Mouse (Mus musculus) stomach, embryonic 16.5 days (tissue): ENCODE measurements around the gene Nus1. TPM values are rescaled to one million over a fixed set of nuclear protein-coding genes. Genes with fewer than 3 reads are reported as not detected.

Experiments
- ATAC-seq: fragments of 200-750 bp; cut with Nextera tagmentation; 2 replicates; pipeline ENCODE4 v1.8.0; 2017; ENCODE audit warnings: moderate number of reproducible peaks, moderate TSS enrichment; ENCODE audit not compliant: insufficient read depth, low FRiP score
- H3K27ac ChIP-seq: fragments of 300-500 bp; sonication (generic); 2 replicates; pipeline ENCODE4 v1.5.1; 2014; ENCODE audit warnings: low read length
- H3K27me3 ChIP-seq: fragments of 300-500 bp; sonication (generic); 2 replicates; pipeline ENCODE4 v1.6.1; 2014; ENCODE audit warnings: low read length, control low read depth, mixed read lengths; ENCODE audit not compliant: control insufficient read depth, insufficient read depth
- H3K36me3 ChIP-seq: fragments of 300-500 bp; sonication (generic); 2 replicates; pipeline ENCODE4 v1.6.1; 2014; ENCODE audit warnings: low read length; ENCODE audit not compliant: control insufficient read depth, insufficient read depth
- H3K4me1 ChIP-seq: fragments of 300-500 bp; sonication (generic); 2 replicates; pipeline ENCODE4 v1.6.1; 2014; ENCODE audit warnings: low read length, control low read depth, mixed read lengths; ENCODE audit not compliant: control insufficient read depth, insufficient read depth
- H3K4me2 ChIP-seq: fragments of 300-500 bp; sonication (generic); 2 replicates; pipeline ENCODE4 v1.6.1; 2014; ENCODE audit warnings: low read depth, low read length, mixed read lengths
- H3K4me3 ChIP-seq: fragments of 300-500 bp; sonication (generic); replicated peaks from 2 replicates; pipeline ENCODE4 v1.5.1; 2014; ENCODE audit warnings: mild to moderate bottlenecking, low read length
- H3K9ac ChIP-seq: fragments of 300-500 bp; sonication (generic); 2 replicates; pipeline ENCODE4 v1.6.1; 2014; ENCODE audit warnings: low read length
- H3K9me3 ChIP-seq: fragments of 300-500 bp; sonication (generic); replicated peaks from 2 replicates; pipeline ENCODE4 v1.6.1; 2016; ENCODE audit warnings: low read length, control low read depth; ENCODE audit not compliant: control insufficient read depth
- WGBS: fragments of 180-500 bp; shearing (Covaris S2); extraction: QIAGEN DNeasy Blood & Tissue Kit; methylation state at CpG from one replicate; pipeline ENCODE4 v1.1.7; 2014; 5-methylcytosine and 5-hydroxymethylcytosine counted together
- polyA plus RNA-seq: library from polyadenylated mRNA; unstranded; fragments of >200 nt; fragmentation: Nextera tagmentation; extraction: Ambion mirVana; gene quantifications from 2 replicates; pipeline ENCODE4 v1.2.1, GENCODE M21; 2015

The Nus1 gene
- polyA plus RNA-seq: 10.3 and 12.7 TPM in 2 replicates

GRCm38 (mm10) chr10:52417299-52417997, at the start of gene Nus1:
Nus1 (plus strand) TSS chr10:52417547.
- peaks cover 20% of the 10 kb centered on the region for H3K4me1 ChIP-seq
- H3K4me3 ChIP-seq: peak within 1 kb of the TSS; percentile 87
- H3K36me3 ChIP-seq: no peaks in the 10 kb centered on the region
- no peaks in the 10 kb centered on the region for H3K27me3 ChIP-seq
- peak within 1 kb of the TSS; percentile 88 for H3K9ac ChIP-seq
- H3K27ac ChIP-seq: peak within 1 kb of the TSS; percentile 90
- H3K9me3 ChIP-seq: no peaks in the 10 kb centered on the region
- H3K4me2 ChIP-seq: peak within 1 kb of the TSS; percentile 80
- WGBS: under 1% methylated on average over 60 of the region's 79 CpGs
- peak; percentile 99 for ATAC-seq

- Histone ChIP-seq H3K9me3 (no peaks in the 10 kb centered on the region), H3K36me3 (no peaks in the 10 kb centered on the region), H3K4me1 (no peaks in the 10 kb centered on the region), H3K9ac (no peak overlapping the region), H3K4me2 (no peak overlapping the region), H3K4me3 (no peak overlapping the region), H3K27me3 (no peaks in the 10 kb centered on the region), H3K27ac (no peak overlapping the region)
- no peak for ATAC-seq
- 81% methylated on average over 4 of the region's 4 CpGs for WGBS
Measured at GRCm38 (mm10) chr10:52368376-52368775, 49.0 kb upstream of the Nus1 start.

- no peak overlapping the region for H3K9ac ChIP-seq
- no peak overlapping the region for H3K27ac ChIP-seq
- H3K4me1 ChIP-seq: no peaks in the 10 kb centered on the region
- no peak overlapping the region for H3K4me3 ChIP-seq
- H3K4me2 ChIP-seq: no peak overlapping the region
- no peaks in the 10 kb centered on the region for H3K9me3 ChIP-seq
- H3K36me3 ChIP-seq: no peaks in the 10 kb centered on the region
- no peaks in the 10 kb centered on the region for H3K27me3 ChIP-seq
- ATAC-seq: no peak
- 75% methylated on average over 4 of the region's 4 CpGs for WGBS
Measured at GRCm38 (mm10) chr10:52373834-52374233, 43.5 kb upstream of the Nus1 start.

- Histone ChIP-seq H3K9ac (no peak overlapping the region), H3K27me3 (no peaks in the 10 kb centered on the region), H3K9me3 (no peaks in the 10 kb centered on the region), H3K4me1 (no peaks in the 10 kb centered on the region), H3K4me2 (no peak overlapping the region), H3K4me3 (no peak overlapping the region), H3K36me3 (no peaks in the 10 kb centered on the region), H3K27ac (no peak overlapping the region)
- ATAC-seq: no peak
Measured at GRCm38 (mm10) chr10:52374651-52375050, 42.7 kb upstream of the Nus1 start.

GRCm38 (mm10) chr10:52376422-52376821, 40.9 kb upstream of the Nus1 start:
- 0 out of 2 replicates have a peak, but pooled peaks cover 5% of the 10 kb centered on the region for H3K4me1 ChIP-seq
- no peak for ATAC-seq
- no peaks in the 10 kb centered on the region for H3K27me3 ChIP-seq
- H3K27ac ChIP-seq: no peak overlapping the region
- H3K9me3 ChIP-seq: no peaks in the 10 kb centered on the region
- H3K4me2 ChIP-seq: no peak overlapping the region
- H3K4me3 ChIP-seq: no peak overlapping the region
- no peaks in the 10 kb centered on the region for H3K36me3 ChIP-seq
- 88% methylated on average over 2 of the region's 2 CpGs for WGBS
- H3K9ac ChIP-seq: no peak overlapping the region

- H3K27ac ChIP-seq: no peak overlapping the region
- no peaks in the 10 kb centered on the region for H3K9me3 ChIP-seq
- no peaks in the 10 kb centered on the region for H3K36me3 ChIP-seq
- no peak overlapping the region for H3K4me3 ChIP-seq
- H3K4me2 ChIP-seq: no peak overlapping the region
- no peaks in the 10 kb centered on the region for H3K27me3 ChIP-seq
- WGBS: 84% methylated on average over 2 of the region's 2 CpGs
- H3K4me1 ChIP-seq: peaks cover 5% of the 10 kb centered on the region; the same call in 1 of the 2 replicates
- no peak for ATAC-seq
- no peak overlapping the region for H3K9ac ChIP-seq
Measured at GRCm38 (mm10) chr10:52377813-52378212, 39.5 kb upstream of the Nus1 start.

GRCm38 (mm10) chr10:52381321-52381801, 36.0 kb upstream of the Nus1 start:
- Histone ChIP-seq H3K4me3 (peak overlapping the region; percentile 79), H3K27me3 (no peaks in the 10 kb centered on the region), H3K27ac (peak overlapping the region; percentile 99), H3K9me3 (no peaks in the 10 kb centered on the region), H3K4me1 (peaks cover 9% of the 10 kb centered on the region; the same call in 1 of the 2 replicates), H3K36me3 (no peaks in the 10 kb centered on the region), H3K4me2 (peak overlapping the region; percentile 92), H3K9ac (peak overlapping the region; percentile 89)
- ATAC-seq: peak; percentile 23; the same call in 1 of the 2 replicates
- WGBS: under 1% methylated on average over 19 of the region's 19 CpGs

- Histone ChIP-seq H3K4me1 (peaks cover 9% of the 10 kb centered on the region; the same call in 1 of the 2 replicates), H3K9ac (peak within 1 kb of the TSS; percentile 92), H3K4me2 (peak within 1 kb of the TSS; percentile 92), H3K36me3 (no peaks in the 10 kb centered on the region), H3K27me3 (no peaks in the 10 kb centered on the region), H3K9me3 (no peaks in the 10 kb centered on the region), H3K27ac (peak within 1 kb of the TSS; percentile 99), H3K4me3 (peak within 1 kb of the TSS; percentile 79)
- under 1% methylated on average over 71 of the region's 71 CpGs for WGBS
- ATAC-seq: peak; percentile 99
Measured at GRCm38 (mm10) chr10:52381845-52382591, 35.3 kb upstream of the Nus1 start, which contains the start of gene Gopc. Gopc (minus strand) TSS chr10:52382124.

GRCm38 (mm10) chr10:52383022-52383421, 34.3 kb upstream of the Nus1 start:
- peaks cover 9% of the 10 kb centered on the region; the same call in 1 of the 2 replicates for H3K4me1 ChIP-seq
- no peaks in the 10 kb centered on the region for H3K36me3 ChIP-seq
- 54% methylated on average over 6 of the region's 6 CpGs for WGBS
- no peaks in the 10 kb centered on the region for H3K9me3 ChIP-seq
- ATAC-seq: no peak
- H3K4me2 ChIP-seq: peak overlapping the region; percentile 82
- H3K27ac ChIP-seq: peak overlapping the region; percentile 99
- no peaks in the 10 kb centered on the region for H3K27me3 ChIP-seq
- peak overlapping the region; percentile 79 for H3K4me3 ChIP-seq
- H3K9ac ChIP-seq: peak overlapping the region; percentile 92
